Mouse (Mus musculus): ENCODE measurements at regions not wholly inside any gene's neighbourhood (a gene's known extent, or its start where the extent isn't known, plus 50 kb on each side); places are given as distances from the start of the nearest gene placed in this dataset.

- H3K9ac ChIP-seq: no peak overlapping the region
- H3K27me3 ChIP-seq (ENCODE audit: insufficient read depth, low read length): no peaks in the 10 kb centered on the region
- no peak overlapping the region for H3K4me3 ChIP-seq (ENCODE audit: low read depth, low read length)
- WGBS: 68% methylated on average over 4 of the region's 4 CpGs
- no peak for TF ChIP-seq CTCF (IDR thresholded peaks at IDR 0.05; ENCODE audit: low read depth)
- ATAC-seq: peak; percentile 30; the same call in 1 of the 2 replicates
- H3K4me1 ChIP-seq (ENCODE audit: insufficient read depth): no peaks in the 10 kb centered on the region
- DNase-seq: no peak
- H3K9me3 ChIP-seq (ENCODE audit: low read length): no peaks in the 10 kb centered on the region
- 0 out of 2 replicates have a peak overlapping the region, but pooled peaks have one; percentile 21 for H3K27ac ChIP-seq (ENCODE audit: low read depth, low read length)
- no peak overlapping the region for H3K4me2 ChIP-seq (ENCODE audit: low read depth)
- H3K36me3 ChIP-seq (ENCODE audit: insufficient read depth): no peaks in the 10 kb centered on the region
Observed at GRCm38 (mm10) chr9:89821853-89822243, 83.6 kb upstream of the Ankrd34c start.

GRCm38 (mm10) chr9:89821109-89821852 lies 83.0 kb upstream of the Ankrd34c start:
- TF ChIP-seq CTCF (IDR thresholded peaks at IDR 0.05; ENCODE audit: low read depth): no peak
- WGBS: 55% methylated on average over 20 of the region's 20 CpGs
- DNase-seq (peak; percentile 35), ATAC-seq (peak; percentile 77)
- H3K27ac ChIP-seq (ENCODE audit: low read depth, low read length): 0 out of 2 replicates have a peak overlapping the region, but pooled peaks have one; percentile 29
- H3K4me2 ChIP-seq (ENCODE audit: low read depth): no peak overlapping the region
- H3K9ac ChIP-seq: peak overlapping the region; percentile 28; the same call in 1 of the 2 replicates
- H3K4me3 ChIP-seq (ENCODE audit: low read depth, low read length): no peak overlapping the region
- no peaks in the 10 kb centered on the region for H3K4me1 ChIP-seq (ENCODE audit: insufficient read depth)
- H3K27me3 ChIP-seq (ENCODE audit: insufficient read depth, low read length): no peaks in the 10 kb centered on the region
- H3K36me3 ChIP-seq (ENCODE audit: insufficient read depth): no peaks in the 10 kb centered on the region
- H3K9me3 ChIP-seq (ENCODE audit: low read length): no peaks in the 10 kb centered on the region

- H3K27ac ChIP-seq (ENCODE audit: low read depth, low read length): no peak overlapping the region
- no peak overlapping the region for H3K4me2 ChIP-seq (ENCODE audit: low read depth)
- 0 out of 2 replicates have a peak, but pooled peaks have one; percentile 7 for TF ChIP-seq CTCF (IDR thresholded peaks at IDR 0.05; ENCODE audit: low read depth)
- WGBS: 37% methylated on average over 8 of the region's 8 CpGs
- no peak overlapping the region for H3K9ac ChIP-seq
- no peaks in the 10 kb centered on the region for H3K4me1 ChIP-seq (ENCODE audit: insufficient read depth)
- DNase-seq (no peak), ATAC-seq (peak; percentile 45)
- no peaks in the 10 kb centered on the region for H3K27me3 ChIP-seq (ENCODE audit: insufficient read depth, low read length)
- H3K9me3 ChIP-seq (ENCODE audit: low read length): no peaks in the 10 kb centered on the region
- H3K36me3 ChIP-seq (ENCODE audit: insufficient read depth): no peaks in the 10 kb centered on the region
- no peak overlapping the region for H3K4me3 ChIP-seq (ENCODE audit: low read depth, low read length)
Observed at GRCm38 (mm10) chr9:89813616-89814318, 75.5 kb upstream of the Ankrd34c start.

- Histone ChIP-seq H3K4me2 (ENCODE audit: low read depth) (no peak overlapping the region), H3K4me3 (ENCODE audit: low read depth, low read length) (no peak overlapping the region), H3K9me3 (ENCODE audit: low read length) (no peaks in the 10 kb centered on the region), H3K27me3 (ENCODE audit: insufficient read depth, low read length) (no peaks in the 10 kb centered on the region), H3K27ac (ENCODE audit: low read depth, low read length) (no peak overlapping the region), H3K9ac (no peak overlapping the region), H3K4me1 (ENCODE audit: insufficient read depth) (no peaks in the 10 kb centered on the region), H3K36me3 (ENCODE audit: insufficient read depth) (no peaks in the 10 kb centered on the region)
- DNase-seq: no peak
- ATAC-seq: no peak
- WGBS: 21% methylated on average over 6 of the region's 6 CpGs
- TF ChIP-seq CTCF (IDR thresholded peaks at IDR 0.05; ENCODE audit: low read depth): no peak
Observed at GRCm38 (mm10) chr9:89807381-89807780, 69.1 kb upstream of the Ankrd34c start.

GRCm38 (mm10) chr9:89802658-89803057 lies 64.4 kb upstream of the Ankrd34c start:
- no peak overlapping the region for H3K27ac ChIP-seq (ENCODE audit: low read depth, low read length)
- no peak overlapping the region for H3K4me3 ChIP-seq (ENCODE audit: low read depth, low read length)
- ATAC-seq (no peak), DNase-seq (no peak)
- H3K9ac ChIP-seq: no peak overlapping the region
- WGBS: 63% methylated on average over 10 of the region's 10 CpGs
- H3K36me3 ChIP-seq (ENCODE audit: insufficient read depth): no peaks in the 10 kb centered on the region
- H3K9me3 ChIP-seq (ENCODE audit: low read length): no peaks in the 10 kb centered on the region
- no peak for TF ChIP-seq CTCF (IDR thresholded peaks at IDR 0.05; ENCODE audit: low read depth)
- H3K4me1 ChIP-seq (ENCODE audit: insufficient read depth): no peaks in the 10 kb centered on the region
- H3K27me3 ChIP-seq (ENCODE audit: insufficient read depth, low read length): no peaks in the 10 kb centered on the region
- no peak overlapping the region for H3K4me2 ChIP-seq (ENCODE audit: low read depth)

GRCm38 (mm10) chr9:89793018-89793417 lies 54.7 kb upstream of the Ankrd34c start:
- no peaks in the 10 kb centered on the region for H3K9me3 ChIP-seq (ENCODE audit: low read length)
- no peaks in the 10 kb centered on the region for H3K4me1 ChIP-seq (ENCODE audit: insufficient read depth)
- peak; percentile 92 for TF ChIP-seq CTCF (IDR thresholded peaks at IDR 0.05; ENCODE audit: low read depth)
- no peak overlapping the region for H3K4me3 ChIP-seq (ENCODE audit: low read depth, low read length)
- H3K4me2 ChIP-seq (ENCODE audit: low read depth): no peak overlapping the region
- 7% methylated on average over 6 of the region's 6 CpGs for WGBS
- DNase-seq (peak; percentile 85), ATAC-seq (peak; percentile 74)
- no peaks in the 10 kb centered on the region for H3K36me3 ChIP-seq (ENCODE audit: insufficient read depth)
- no peak overlapping the region for H3K9ac ChIP-seq
- H3K27me3 ChIP-seq (ENCODE audit: insufficient read depth, low read length): no peaks in the 10 kb centered on the region
- H3K27ac ChIP-seq (ENCODE audit: low read depth, low read length): no peak overlapping the region

GRCm38 (mm10) chr9:89789926-89790325 lies 51.7 kb upstream of the Ankrd34c start:
- 84% methylated on average over 5 of the region's 5 CpGs for WGBS
- Histone ChIP-seq H3K4me2 (ENCODE audit: low read depth) (no peak overlapping the region), H3K9ac (no peak overlapping the region), H3K27ac (ENCODE audit: low read depth, low read length) (no peak overlapping the region), H3K27me3 (ENCODE audit: insufficient read depth, low read length) (no peaks in the 10 kb centered on the region), H3K36me3 (ENCODE audit: insufficient read depth) (no peaks in the 10 kb centered on the region), H3K4me3 (ENCODE audit: low read depth, low read length) (no peak overlapping the region), H3K4me1 (ENCODE audit: insufficient read depth) (no peaks in the 10 kb centered on the region), H3K9me3 (ENCODE audit: low read length) (no peaks in the 10 kb centered on the region)
- ATAC-seq (no peak), DNase-seq (no peak)
- TF ChIP-seq CTCF (IDR thresholded peaks at IDR 0.05; ENCODE audit: low read depth): no peak

All from forebrain, postnatal 0 days (tissue).